Mouse (Mus musculus) inflammation-experienced regulatory T-cells, adult 6 months (primary cell): ENCODE results near the gene Lamtor4. TPM values are rescaled to one million over a fixed set of nuclear protein-coding genes. Genes with fewer than 3 reads are reported as not detected.
A peak's percentile ranks its signal among the peaks of the same experiment; 100 is the strongest.

Source experiments
- ATAC-seq: one replicate; pipeline ENCODE4 v1.8.0; 2017
- polyA plus RNA-seq, 3 experiments: library from polyadenylated mRNA; unstranded; fragments of 100-300 nt; shearing (Covaris generic); gene quantifications; one replicate each; pipeline ENCODE4 v1.2.1; 2017

Gene Lamtor4
- polyA plus RNA-seq, 3 experiments from 2014 or later: 113 to 131 (median 127) TPM

DNA sequence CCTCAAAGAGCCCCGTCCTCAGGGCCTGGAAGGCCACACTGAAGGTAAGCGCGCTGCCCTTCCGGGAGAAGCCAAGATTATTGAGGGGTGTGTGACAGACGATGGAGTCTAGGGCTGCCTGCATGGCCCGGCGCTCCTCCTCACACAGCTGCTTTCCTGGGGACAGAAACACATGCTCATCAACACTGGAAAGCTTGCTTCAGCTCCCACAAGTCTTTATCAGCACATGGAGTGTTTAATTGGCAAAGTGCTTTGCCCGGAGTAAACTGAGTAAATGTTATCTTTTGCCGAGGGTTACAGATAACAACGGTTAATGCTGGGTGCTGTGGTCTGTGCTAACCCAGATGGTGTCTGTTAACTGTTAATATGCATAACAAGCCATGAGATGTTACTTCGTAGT, 5.6 kb downstream of the Lamtor4 start:
- no peak for ATAC-seq

DNA sequence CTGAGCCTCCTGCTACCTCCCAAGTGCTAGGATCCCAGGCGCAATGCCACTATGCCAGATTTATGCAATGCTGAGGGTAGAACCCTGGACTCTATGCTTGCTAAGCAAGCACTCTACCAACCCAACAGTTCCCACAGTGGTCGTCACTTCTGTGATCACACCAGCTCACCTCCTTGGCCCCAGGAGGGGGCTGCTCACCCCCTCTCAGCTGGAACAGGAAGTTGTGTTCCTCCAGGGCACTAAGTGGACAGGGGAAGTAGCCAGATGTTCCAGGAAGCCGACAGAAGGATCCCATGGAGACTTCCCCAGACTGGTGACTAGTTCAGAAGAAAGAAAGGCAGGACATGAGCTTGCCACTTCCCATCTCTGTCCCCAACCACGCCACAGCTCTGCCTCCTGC, 6.7 kb downstream of the Lamtor4 start:
- ATAC-seq: no peak

DNA sequence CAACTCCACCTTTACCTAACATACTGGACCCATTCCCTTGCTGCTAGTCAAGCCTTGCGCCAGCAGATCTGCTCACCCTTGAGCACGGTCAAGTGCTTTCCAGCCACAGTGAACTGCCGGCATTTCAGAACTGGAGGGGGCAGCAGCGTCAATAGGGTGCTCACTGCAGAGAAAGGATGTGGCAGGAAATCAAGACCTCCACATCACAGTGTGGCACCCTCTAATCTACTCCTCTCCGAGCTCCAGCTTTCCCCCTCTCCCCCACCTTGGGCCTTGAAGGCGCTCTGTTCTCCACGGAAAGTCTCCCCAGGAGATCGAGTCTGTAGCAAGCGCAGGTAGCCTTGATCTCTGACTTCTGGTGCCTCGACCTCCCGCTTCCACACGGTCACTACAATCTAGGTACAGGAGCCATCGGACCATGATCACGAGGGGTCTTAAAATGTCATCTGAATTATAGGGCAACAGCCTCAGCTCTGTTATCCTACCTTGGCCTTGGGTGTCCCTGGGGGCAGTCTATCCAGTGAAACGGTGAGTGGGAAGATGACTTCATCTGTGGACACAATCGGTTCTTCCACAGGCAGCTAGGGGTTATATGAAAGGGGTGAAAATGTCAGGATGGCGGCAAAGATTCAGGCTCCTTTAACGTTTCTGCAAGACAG, 7.4 kb downstream of the Lamtor4 start:
- ATAC-seq: no peak

DNA sequence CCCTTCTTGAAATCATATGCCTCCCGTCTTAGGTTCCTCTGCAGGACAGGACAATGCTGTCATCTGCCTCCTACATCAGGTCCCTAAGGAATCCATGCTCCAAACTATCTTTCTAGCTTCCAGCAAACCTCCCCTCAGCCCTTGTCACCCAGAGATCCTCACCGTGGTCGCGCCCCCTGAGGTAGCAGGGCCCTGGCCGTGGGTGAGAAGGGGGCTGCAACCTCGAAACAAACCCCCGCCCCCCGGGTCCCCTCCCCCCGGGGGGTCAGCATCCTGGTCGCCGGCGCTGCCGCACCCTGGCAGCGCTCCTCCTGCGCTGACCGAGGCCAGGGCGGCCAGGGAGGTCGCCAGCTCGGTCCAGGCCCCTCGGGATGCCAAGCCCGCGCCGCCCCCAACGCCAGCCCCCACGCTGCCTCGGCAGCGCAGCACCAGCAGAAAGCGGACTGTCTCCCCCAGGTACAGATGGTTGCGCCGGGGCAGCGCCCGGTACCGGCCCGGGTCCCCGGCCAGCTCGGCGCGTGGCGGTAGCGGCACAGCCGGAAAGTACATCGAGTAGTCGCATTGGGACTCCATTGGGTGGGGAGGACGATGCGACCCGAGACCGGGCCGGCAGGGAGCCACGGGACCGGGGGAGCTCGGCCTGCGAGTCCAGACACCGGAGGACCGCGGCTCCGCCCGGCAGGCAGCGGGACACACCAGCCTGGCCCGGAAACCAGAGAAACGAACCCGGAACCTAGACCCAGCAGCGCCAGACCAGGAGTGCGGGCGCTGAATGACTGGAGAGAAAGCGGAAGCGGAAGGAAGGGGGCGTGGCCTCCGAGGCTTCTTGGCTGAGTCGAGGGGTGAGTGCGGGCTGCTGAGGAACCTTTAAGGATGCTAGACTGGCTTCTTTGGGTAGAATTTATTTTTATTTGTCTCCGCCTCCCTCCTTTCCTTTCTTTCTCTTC, 8.3 kb downstream of the Lamtor4 start, which contains the start of gene BC037034:
Gene BC037034 (minus strand): TSS at position 774 of the 947 bp plus-strand sequence.
- peak; percentile 99 for ATAC-seq

DNA sequence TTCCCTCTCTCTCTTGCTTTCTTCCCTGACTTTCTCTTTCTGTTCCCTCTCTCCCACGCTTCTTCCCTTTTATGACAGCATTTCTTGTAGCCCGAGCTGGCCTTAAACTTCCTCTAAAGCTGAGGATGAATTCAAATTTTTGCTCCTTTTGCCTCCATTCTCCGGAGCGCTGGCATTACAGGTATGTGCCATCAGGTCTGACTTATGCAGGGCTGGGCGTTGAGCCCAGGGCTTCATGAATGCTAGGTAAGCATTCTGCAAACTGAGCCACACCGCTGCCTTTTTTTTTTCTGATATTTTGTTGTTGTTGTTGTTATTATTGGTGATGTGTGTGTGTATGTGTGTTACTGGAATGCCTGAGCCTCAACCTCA, 8.9 kb downstream of the Lamtor4 start:
- ATAC-seq: no peak

- no peak for ATAC-seq
Observed at GRCm38 (mm10) chr5:138265712-138266111, 10.4 kb downstream of the Lamtor4 start.

DNA sequence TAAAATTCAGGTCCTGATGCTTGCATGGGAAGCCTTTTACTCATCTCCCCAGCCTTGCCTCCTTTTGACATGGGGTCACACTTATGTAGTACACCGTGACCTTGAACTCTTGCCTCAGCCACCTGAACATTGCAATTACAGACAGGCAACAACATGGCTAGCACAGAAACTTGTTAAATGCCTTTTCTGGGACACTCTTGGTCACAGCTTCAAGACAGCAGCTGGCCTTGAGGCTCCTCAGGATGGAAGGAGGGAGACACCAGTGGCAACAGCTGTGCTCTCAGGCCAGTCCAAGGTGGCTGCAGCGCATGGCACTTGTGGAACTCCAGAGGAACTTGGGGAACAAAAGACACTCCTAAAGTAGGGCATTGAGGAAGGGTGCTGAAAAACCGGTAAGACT, 11.8 kb downstream of the Lamtor4 start:
- no peak for ATAC-seq

DNA sequence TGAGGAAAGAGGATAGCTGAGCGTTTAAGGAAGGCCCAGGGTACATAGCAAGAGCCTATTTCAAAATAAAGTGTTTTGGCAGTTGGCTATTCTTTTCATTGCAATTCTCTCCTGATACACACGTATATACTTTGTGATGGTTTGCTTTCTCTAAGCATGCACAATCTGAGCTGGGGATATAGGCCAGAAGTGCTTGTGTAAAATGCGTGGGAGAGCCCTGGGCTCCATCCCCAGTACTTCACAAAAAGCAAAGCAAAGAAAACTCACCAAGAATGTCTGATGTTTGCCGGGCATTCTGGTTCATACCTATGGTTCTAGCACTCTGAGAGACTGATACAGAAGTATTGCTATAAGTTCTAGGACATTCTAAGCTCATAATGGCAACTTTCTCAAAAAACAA, 13.7 kb downstream of the Lamtor4 start:
- no peak for ATAC-seq

GRCm38 (mm10) chr5:138271232-138271631, 15.9 kb downstream of the Lamtor4 start:
- no peak for ATAC-seq

DNA sequence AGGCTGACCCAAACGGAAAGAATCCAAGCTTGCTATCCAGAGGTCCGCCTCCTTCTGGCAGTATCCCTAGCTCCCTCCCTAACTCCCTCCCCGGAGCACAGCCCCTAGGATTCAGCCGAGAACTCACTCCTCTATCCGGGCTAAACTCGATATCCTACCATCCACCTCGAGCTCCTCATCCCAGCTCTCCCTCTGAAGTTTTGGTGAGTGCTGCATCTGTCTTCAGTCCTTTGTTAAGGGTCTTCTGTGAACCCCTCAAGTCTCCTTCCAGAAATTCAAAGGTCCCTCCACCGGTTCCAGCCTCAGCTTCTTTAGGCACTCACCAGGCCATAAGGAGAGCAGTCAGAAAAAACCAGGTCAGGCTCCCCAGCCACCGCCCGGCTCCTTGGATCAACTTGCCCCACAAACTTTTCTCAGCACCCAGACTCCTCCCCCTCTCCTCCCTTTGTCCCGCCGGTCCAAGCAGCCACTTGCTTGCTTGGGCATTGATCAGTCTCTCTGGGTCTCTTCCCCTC, 17.2 kb downstream of the Lamtor4 start, which contains the start of gene Gal3st4:
Gene Gal3st4 (minus strand): TSS at position 432 of the 515 bp plus-strand sequence.
- no peak for ATAC-seq

GRCm38 (mm10) chr5:138274186-138274585, 18.9 kb downstream of the Lamtor4 start:
- ATAC-seq: no peak

DNA sequence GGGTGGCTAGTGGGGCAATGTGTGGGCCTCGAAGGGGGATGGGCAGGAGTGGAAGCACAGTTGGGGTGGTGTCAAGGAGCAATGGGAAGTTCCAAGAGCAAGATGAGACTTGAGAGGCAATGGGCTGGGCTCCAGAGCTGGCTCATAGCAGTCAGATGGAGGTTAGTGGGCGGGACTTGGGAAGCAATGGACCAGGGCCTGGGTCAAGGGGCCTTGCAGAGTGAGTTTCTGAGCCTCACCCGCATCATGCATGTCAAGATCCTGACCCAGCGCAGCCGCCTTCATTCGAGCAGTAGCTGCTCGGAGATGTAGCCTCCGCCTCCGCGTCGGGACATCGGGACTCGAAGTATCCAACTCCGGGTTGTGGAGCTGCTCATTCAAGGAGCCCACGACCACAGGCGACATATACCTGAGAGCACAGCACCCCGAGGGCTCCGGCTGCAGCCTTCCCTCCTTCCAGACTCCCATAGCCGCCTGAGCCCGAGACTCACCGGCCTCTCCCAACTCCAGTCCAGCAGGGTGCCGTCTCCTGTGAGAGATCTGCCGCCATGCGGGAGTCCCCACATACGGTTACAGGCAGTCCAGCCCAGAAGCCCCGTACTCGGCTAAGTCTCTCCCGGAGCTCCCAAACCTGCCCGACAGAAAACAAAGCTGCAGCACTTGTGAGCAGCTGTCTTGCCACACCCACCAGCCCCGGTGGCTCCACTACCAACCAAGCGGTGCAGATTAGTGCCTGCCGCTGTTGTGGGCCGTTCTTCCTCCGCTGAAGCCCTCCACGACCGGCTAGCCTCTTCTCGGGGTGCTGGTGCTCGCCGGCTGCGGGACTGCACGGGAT, 20.2 kb downstream of the Lamtor4 start:
- ATAC-seq: no peak

GRCm38 (mm10) chr5:138277994-138278393, 22.7 kb downstream of the Lamtor4 start:
- no peak for ATAC-seq

- peak; percentile 92 for ATAC-seq
Observed at GRCm38 (mm10) chr5:138279585-138280424, 24.5 kb downstream of the Lamtor4 start, which contains the start of the genes Gm43720, Gpc2 and Stag3. TSS of gene Gm43720 (minus strand) at chr5:138279958. TSS of gene Gpc2 (minus strand) at chr5:138280005. TSS of gene Stag3 (plus strand) at chr5:138280240.

DNA sequence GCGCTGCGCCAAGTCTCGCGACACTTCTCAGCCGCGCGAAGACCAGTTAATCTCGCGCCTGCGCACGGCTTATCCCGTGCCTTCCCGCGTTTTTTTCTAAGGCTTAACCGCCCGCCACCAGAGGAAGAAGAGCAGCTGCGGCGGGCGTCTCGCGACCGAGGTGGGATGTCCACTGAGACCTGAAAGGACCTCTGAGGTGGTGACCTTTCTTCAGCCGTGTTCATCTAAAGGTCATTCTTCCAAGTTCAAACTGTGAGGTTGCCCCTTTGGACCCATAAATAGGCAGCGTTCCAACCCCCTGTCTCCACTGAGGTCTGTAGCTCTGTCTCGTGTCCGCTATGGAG, 25.1 kb downstream of the Lamtor4 start:
- no peak for ATAC-seq

- no peak for ATAC-seq
Observed at GRCm38 (mm10) chr5:138280829-138281228, 25.5 kb downstream of the Lamtor4 start.

GRCm38 (mm10) chr5:138281798-138282197, 26.5 kb downstream of the Lamtor4 start:
- no peak for ATAC-seq

DNA sequence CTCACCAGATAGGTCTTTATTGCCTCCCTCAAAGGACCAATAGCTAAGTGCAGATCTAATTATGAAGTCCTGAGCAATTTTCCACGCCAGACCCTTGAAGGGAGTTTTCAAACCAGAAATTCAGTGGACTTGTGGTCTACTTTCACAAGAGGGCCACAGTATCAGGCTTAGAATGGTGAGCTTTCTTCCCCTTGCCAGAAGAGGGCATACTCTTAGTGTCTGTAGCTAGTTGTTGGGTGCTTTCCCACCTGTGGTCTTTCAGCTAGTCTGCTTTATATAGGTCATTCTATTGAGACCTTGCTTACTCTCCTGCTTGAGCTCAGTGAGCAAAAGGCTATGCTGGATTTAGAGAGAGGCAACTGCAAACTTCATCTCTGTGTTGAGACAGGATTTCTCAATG, 28.3 kb downstream of the Lamtor4 start:
- ATAC-seq: no peak

DNA sequence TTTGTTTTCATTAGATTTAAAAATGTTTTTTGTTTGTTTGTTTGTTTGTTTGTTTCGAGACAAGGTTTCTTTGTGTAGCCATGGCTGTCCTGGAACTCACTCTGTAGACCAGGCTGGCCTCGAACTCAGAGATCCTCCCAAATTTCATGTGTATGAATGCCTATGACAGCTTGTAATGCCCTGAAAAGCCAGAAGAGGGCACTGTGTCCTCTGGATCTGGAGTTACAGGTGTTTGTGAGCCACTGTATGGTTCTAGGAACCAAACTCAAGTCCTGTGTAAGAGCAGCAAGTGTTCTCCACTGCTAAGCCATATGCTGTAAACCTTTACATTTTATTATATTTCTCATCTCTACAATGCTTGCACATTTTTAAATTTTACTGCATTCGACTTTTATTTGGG, 32.6 kb downstream of the Lamtor4 start:
- ATAC-seq: no peak

GRCm38 (mm10) chr5:138291638-138292037, 36.4 kb downstream of the Lamtor4 start:
- ATAC-seq: no peak

- no peak for ATAC-seq
Observed at GRCm38 (mm10) chr5:138294158-138294557, 38.9 kb downstream of the Lamtor4 start.

- no peak for ATAC-seq
Observed at GRCm38 (mm10) chr5:138299613-138300012, 44.3 kb downstream of the Lamtor4 start.
